Mouse (Mus musculus) brain, embryonic 14.5 days (tissue): ENCODE measurements around the gene Ankrd44.

Experiments used
- CTCF ChIP-seq: fragments of 200-500 bp; IDR thresholded peaks from 2 replicates; pipeline ENCODE4 v1.5.1; 2012; ENCODE audit warnings: inconsistent platforms, mild to moderate bottlenecking, moderate library complexity, borderline replicate concordance; ENCODE audit not compliant: insufficient read depth, insufficient read length; ENCODE audit errors: extremely low read depth
- POLR2A ChIP-seq: fragments of 200-500 bp; IDR thresholded peaks from 2 replicates; pipeline ENCODE4 v1.6.1; 2012; ENCODE audit warnings: mild to moderate bottlenecking, inconsistent platforms, borderline replicate concordance; ENCODE audit not compliant: poor library complexity, insufficient read depth, insufficient read length, severe bottlenecking; ENCODE audit errors: extremely low read depth

GRCm38 (mm10) chr1:54965159-54965995, 39.2 kb upstream of the Ankrd44 start:
- no peak for TF ChIP-seq CTCF
- no peak for TF ChIP-seq POLR2A
